Mouse (Mus musculus): ENCODE measurements around the gene A930018P22Rik. TPM values are rescaled to one million over a fixed set of nuclear protein-coding genes. Genes with fewer than 3 reads are reported as not detected.

The A930018P22Rik gene
- total RNA-seq (2023) = not detected

DNA sequence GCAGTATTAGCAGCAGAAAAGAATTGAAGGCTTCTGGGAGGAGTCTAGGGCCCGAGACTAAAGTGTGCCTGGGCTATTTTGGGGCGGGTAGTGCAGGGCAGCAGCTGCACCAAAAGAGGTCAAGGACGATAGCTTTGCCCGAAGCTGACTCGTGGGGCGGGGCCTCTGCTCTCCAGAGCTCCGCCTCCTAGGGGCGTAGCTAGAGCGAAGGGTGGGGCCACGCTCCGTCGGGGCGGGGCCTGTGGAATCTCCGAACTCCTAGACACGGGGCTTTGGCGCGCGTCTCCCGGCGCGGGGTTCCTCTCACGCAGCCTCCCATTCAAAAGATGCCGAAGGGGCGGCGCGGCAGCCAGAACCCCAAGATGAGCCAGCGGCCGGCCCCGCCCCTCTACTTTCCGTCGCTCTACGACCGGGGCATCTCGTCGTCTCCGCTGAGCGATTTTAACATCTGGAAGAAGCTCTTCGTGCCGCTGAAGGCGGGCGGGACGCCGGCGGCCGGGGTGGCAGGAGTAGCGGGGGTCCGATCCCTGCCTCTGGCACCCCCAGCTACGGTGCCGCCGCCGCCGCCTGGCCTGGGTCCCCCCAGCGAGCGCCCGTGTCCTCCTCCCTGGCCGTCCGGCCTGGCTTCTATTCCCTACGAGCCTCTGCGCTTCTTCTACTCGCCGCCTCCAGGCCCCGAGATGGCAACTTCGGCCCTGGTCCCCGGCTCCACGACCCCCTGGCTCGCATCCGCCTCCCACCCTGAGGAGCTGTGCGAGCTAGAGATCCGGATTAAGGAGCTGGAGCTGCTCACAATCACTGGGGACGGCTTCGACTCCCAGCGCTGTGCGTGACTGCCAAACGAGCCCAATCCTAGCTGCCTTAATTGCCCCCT lies at the start of gene A930018P22Rik:
Gene A930018P22Rik (plus strand): TSS at position 265 of the 874 bp plus-strand sequence.

DNA sequence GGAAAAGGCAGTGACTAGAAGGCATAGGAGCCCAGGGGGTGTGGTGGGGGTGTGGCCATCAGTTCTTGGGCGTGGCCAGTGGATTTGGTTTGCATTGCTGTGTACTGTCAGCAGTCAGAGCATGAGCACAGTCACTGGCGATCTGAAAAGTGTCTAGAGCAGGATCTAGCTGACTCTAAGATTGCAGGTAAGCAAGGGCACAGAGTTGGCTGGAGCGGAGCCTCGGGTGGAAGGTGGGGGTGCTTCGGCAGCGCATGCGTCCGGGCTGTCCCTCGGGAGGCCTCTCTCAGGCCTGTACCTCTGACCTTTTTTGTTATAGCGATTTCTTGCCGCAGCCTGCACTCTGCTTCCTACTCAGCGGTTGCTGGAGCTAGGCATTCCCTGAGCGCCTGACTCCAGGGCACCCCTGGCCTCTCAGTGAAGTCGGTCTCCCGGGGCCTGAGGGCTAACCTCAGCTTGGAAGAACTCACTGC lies 26.8 kb upstream of the A930018P22Rik start, which contains the start of gene Cd59a:
Gene Cd59a (plus strand): TSS at position 61 of the 473 bp plus-strand sequence.

Other genes with a start within 250 kb of the A930018P22Rik start
- 8.6 TPM for gene Lmo2, start 164.8 kb upstream of the A930018P22Rik start, total RNA-seq (2023)
- 27.2 TPM for gene Fbxo3, start 95.0 kb upstream of the A930018P22Rik start, total RNA-seq (2023)
- gene 4931422A03Rik, start 94.4 kb upstream of the A930018P22Rik start, total RNA-seq (2023) = not detected
- 0.47 TPM for gene Gm10912, start 56.9 kb upstream of the A930018P22Rik start, total RNA-seq (2023)
- gene Gm10799, start 54.2 kb upstream of the A930018P22Rik start, total RNA-seq (2023) = not detected
- gene Cd59b, start 52.9 kb upstream of the A930018P22Rik start, total RNA-seq (2023) = not detected
- gene Cd59a, start 27.0 kb upstream of the A930018P22Rik start, total RNA-seq (2023) = not detected